Mouse (Mus musculus): ENCODE measurements around the gene Smarcal1.

GRCm38 (mm10) chr1:72575121-72575520 lies 7.9 kb upstream of the Smarcal1 start:
- peak; percentile 63; the same call in 1 of the 2 replicates for TF ChIP-seq CTCF (IDR thresholded peaks at IDR 0.05; ENCODE audit: borderline replicate concordance, insufficient read depth, low read depth, low read length)
- TF ChIP-seq POLR2A (IDR thresholded peaks at IDR 0.05; ENCODE audit: borderline replicate concordance, insufficient read depth, low read length) = no peak

Data from cerebellum, adult 2 months (tissue).